Comparison of ENCODE assay signal across 9 mouse cellular contexts in genomic region chr1:176885207-176885933, GRCm38 (mm10).
DNase-seq lines count a peak whose midpoint lies in the region; ATAC-seq and TF ChIP-seq lines count a peak whose summit lies in the region.
"Had no signal": no experiment of that assay in that cellular context is flagged by ENCODE, and none has a peak within 500 bp of the region (broad histone marks: within the 10 kb centered on the region; RNA-seq: fewer than 3 reads in every experiment).

No protein-coding gene starts in this region.

- WGBS in heart, embryonic 14.5 days: 49% methylated on average over 17 of the region's 17 CpGs
- 81% methylated on average over 17 of the region's 17 CpGs for WGBS in midbrain, embryonic 11.5 days

- ATAC-seq in heart, embryonic 14.5 days (ENCODE audit: insufficient number of reproducible peaks, insufficient read depth, low FRiP score, low read depth): peak; percentile 54; the same call in 1 of the 2 replicates
- no peak for ATAC-seq in midbrain, embryonic 11.5 days (ENCODE audit: low FRiP score)

- no peaks in the 10 kb centered on the region for H3K36me3 ChIP-seq in heart, embryonic 14.5 days (ENCODE audit: control insufficient read depth, insufficient read depth, low read length)
- no peaks in the 10 kb centered on the region for H3K36me3 ChIP-seq in E14TG2a.4 (ENCODE audit: insufficient read depth, low read length)
- H3K36me3 ChIP-seq in midbrain, embryonic 11.5 days (ENCODE audit: control insufficient read depth, insufficient read depth, low read length): no peaks in the 10 kb centered on the region
- H3K36me3 ChIP-seq: liver, embryonic 13.5 days; stomach, embryonic 15.5 days had no signal

- H3K27ac ChIP-seq in heart, embryonic 14.5 days (replicated peaks in 1 of 2; ENCODE audit: control insufficient read depth in 1 of 2, insufficient read depth in 1 of 2, low read depth in 2 of 2, low read length in 2 of 2): 0 out of 4 replicates have a peak overlapping the region, but pooled peaks of 1 of the 2 experiments have one; percentile 12
- H3K27ac ChIP-seq in cortical plate, adult 2 months (ENCODE audit: insufficient read depth, low read length): 0 out of 2 replicates have a peak overlapping the region, but pooled peaks have one; percentile 24
- no peak overlapping the region for H3K27ac ChIP-seq in midbrain, embryonic 11.5 days (ENCODE audit: low read depth, low read length)
- H3K27ac ChIP-seq: liver, embryonic 13.5 days; stomach, embryonic 15.5 days had no signal

- no peak for TF ChIP-seq POLR2A in cortical plate, adult 2 months (IDR thresholded peaks at IDR 0.05; ENCODE audit: extremely low read depth, insufficient read depth, low read length)

- H3K4me1 ChIP-seq in heart, embryonic 14.5 days (ENCODE audit: control insufficient read depth in 2 of 2, insufficient read depth in 2 of 2, low read length in 2 of 2): peaks cover 5 to 8% of the 10 kb centered on the region in 2 experiments; a peak in 2 of 4 replicates
- H3K4me1 ChIP-seq in E14TG2a.4 (replicated peaks; ENCODE audit: low read depth, low read length): 0 out of 2 replicates have a peak, but pooled peaks cover 5% of the 10 kb centered on the region
- no peaks in the 10 kb centered on the region for H3K4me1 ChIP-seq in cortical plate, adult 2 months (ENCODE audit: control insufficient read depth, insufficient read depth, low read length)
- H3K4me1 ChIP-seq in midbrain, embryonic 11.5 days (ENCODE audit: control insufficient read depth, insufficient read depth, low read length): peaks cover 9% of the 10 kb centered on the region
- H3K4me1 ChIP-seq: liver, embryonic 13.5 days; stomach, embryonic 15.5 days had no signal

- no peak for TF ChIP-seq CTCF in E14TG2a.4 (conservative IDR thresholded peaks at IDR 0.05; ENCODE audit: low read length)
- no peak for TF ChIP-seq CTCF in cortical plate, adult 2 months (IDR thresholded peaks at IDR 0.05; ENCODE audit: extremely low read depth, insufficient read depth, low read length)

- no peaks in the 10 kb centered on the region for H3K27me3 ChIP-seq in heart, embryonic 14.5 days (ENCODE audit: control insufficient read depth, insufficient read depth, low read length)
- H3K27me3 ChIP-seq in E14TG2a.4 (ENCODE audit: insufficient read depth, low read length): no peaks in the 10 kb centered on the region
- H3K27me3 ChIP-seq in midbrain, embryonic 11.5 days (ENCODE audit: control insufficient read depth, insufficient read depth, low read length): no peaks in the 10 kb centered on the region
- H3K27me3 ChIP-seq: liver, embryonic 13.5 days; stomach, embryonic 15.5 days had no signal

- no peak for DNase-seq in heart, postnatal 25 days (ENCODE audit: low spot score)
- DNase-seq in midbrain, embryonic 11.5 days (ENCODE audit: low spot score, missing footprints): peak; percentile 79
- DNase-seq in urinary bladder, adult 2 months (ENCODE audit: low spot score): no peak
- no peak for DNase-seq in spleen, adult 12 weeks (ENCODE audit: low spot score)
- DNase-seq: liver, embryonic 13.5 days had no signal

- 0 out of 2 replicates have a peak overlapping the region, but pooled peaks have one; percentile 3 for H3K4me2 ChIP-seq in heart, embryonic 14.5 days (ENCODE audit: low read length)
- H3K4me2 ChIP-seq in midbrain, embryonic 11.5 days: no peak overlapping the region
- H3K4me2 ChIP-seq: liver, embryonic 13.5 days; stomach, embryonic 15.5 days had no signal

- H3K4me3 ChIP-seq in heart, embryonic 14.5 days (ENCODE audit: control insufficient read depth in 1 of 2, insufficient read depth in 1 of 2, low read depth in 1 of 2, low read length in 2 of 2): no peak overlapping the region
- 0 out of 2 replicates have a peak overlapping the region, but pooled peaks have one; percentile 13 for H3K4me3 ChIP-seq in E14TG2a.4 (replicated peaks; ENCODE audit: low read length)
- no peak overlapping the region for H3K4me3 ChIP-seq in cortical plate, adult 2 months (ENCODE audit: insufficient read depth, low read length)
- no peak overlapping the region for H3K4me3 ChIP-seq in midbrain, embryonic 11.5 days (ENCODE audit: low read depth, low read length)
- H3K4me3 ChIP-seq: liver, embryonic 13.5 days; stomach, embryonic 15.5 days had no signal

- H3K9ac ChIP-seq in heart, embryonic 14.5 days (ENCODE audit: low read length): no peak overlapping the region
- H3K9ac ChIP-seq in midbrain, embryonic 11.5 days (ENCODE audit: low read length): no peak overlapping the region
- H3K9ac ChIP-seq: liver, embryonic 13.5 days; stomach, embryonic 15.5 days had no signal

- no peaks in the 10 kb centered on the region for H3K9me3 ChIP-seq in heart, embryonic 14.5 days (ENCODE audit: control insufficient read depth, low read length)
- H3K9me3 ChIP-seq in E14TG2a.4 (ENCODE audit: low read length): no peaks in the 10 kb centered on the region
- no peaks in the 10 kb centered on the region for H3K9me3 ChIP-seq in midbrain, embryonic 11.5 days (ENCODE audit: control insufficient read depth, low read length)
- H3K9me3 ChIP-seq: liver, embryonic 13.5 days; stomach, embryonic 15.5 days had no signal

- intact Hi-C loops in heart, postnatal 25 days (cut with DNase I): no loop called here
